Mouse (Mus musculus) cerebellum, adult 2 months (tissue): ENCODE data around the gene Lats1.

ENCODE experiments used
- CTCF ChIP-seq: fragments of 200-500 bp; IDR thresholded peaks from 2 replicates; pipeline ENCODE4 v1.5.1; 2011; ENCODE audit warnings: low read depth, mild to moderate bottlenecking, control low read depth, low read length, moderate library complexity, borderline replicate concordance; ENCODE audit not compliant: insufficient read depth
- POLR2A ChIP-seq: fragments of 200-500 bp; IDR thresholded peaks from 2 replicates; pipeline ENCODE4 v1.6.1; 2011; ENCODE audit warnings: low read length, control low read depth, borderline replicate concordance; ENCODE audit not compliant: insufficient read depth

GRCm38 (mm10) chr10:7680731-7681301 lies at the start of gene Lats1, which contains the start of gene Pcmt1:
- TF ChIP-seq POLR2A, result peak; percentile 65
- no peak for TF ChIP-seq CTCF
